Mouse (Mus musculus) megakaryocyte, embryonic 14.5 days (primary cell): Measurements from ENCODE around the gene Map3k21.

Source experiments
- FLI1 ChIP-seq: IDR thresholded peaks from 2 replicates; pipeline ENCODE4 v1.6.1; 2012; ENCODE audit warnings: low read length, inconsistent platforms, mixed read lengths
- GATA1 ChIP-seq: IDR thresholded peaks from 3 replicates; pipeline ENCODE4 v1.6.1; 2012; ENCODE audit warnings: mixed read lengths, low read length, inconsistent platforms, borderline replicate concordance

GRCm38 (mm10) chr8:125980826-125981225 lies 70.6 kb downstream of the Map3k21 start:
- TF ChIP-seq GATA1 (no peak), FLI1 (no peak)
